In genomic region chr5:3301535-3301934, GRCm38 (mm10) we compare ENCODE assay signal across 9 mouse cellular contexts.
"Had no signal": no experiment of that assay in that cellular context is flagged by ENCODE, and none has a peak within 500 bp of the region (broad histone marks: within the 10 kb centered on the region; RNA-seq: fewer than 3 reads in every experiment).

No protein-coding gene starts in this region.

- H3K9me3 ChIP-seq: limb, embryonic 13.5 days; liver, embryonic 15.5 days; midbrain, embryonic 13.5 days; neural tube, embryonic 15.5 days had no signal

- H3K4me3 ChIP-seq: limb, embryonic 13.5 days; liver, embryonic 15.5 days; midbrain, embryonic 13.5 days; neural tube, embryonic 15.5 days had no signal

- H3K9ac ChIP-seq: limb, embryonic 13.5 days; liver, embryonic 15.5 days; lung, embryonic 14.5 days; midbrain, embryonic 13.5 days; neural tube, embryonic 15.5 days had no signal

- ATAC-seq: midbrain, embryonic 13.5 days had no signal

- H3K27ac ChIP-seq: limb, embryonic 13.5 days; liver, embryonic 15.5 days; midbrain, embryonic 13.5 days; neural tube, embryonic 15.5 days had no signal

- H3K27me3 ChIP-seq: limb, embryonic 13.5 days; liver, embryonic 15.5 days; midbrain, embryonic 13.5 days; neural tube, embryonic 15.5 days had no signal

- H3K36me3 ChIP-seq: limb, embryonic 13.5 days; liver, embryonic 15.5 days; midbrain, embryonic 13.5 days; neural tube, embryonic 15.5 days had no signal

- H3K4me1 ChIP-seq: limb, embryonic 13.5 days; liver, embryonic 15.5 days; midbrain, embryonic 13.5 days; neural tube, embryonic 15.5 days had no signal

- DNase-seq: kidney, adult 18-20 months; kidney, postnatal 14 days; left cerebral cortex, postnatal 4 days; lung, embryonic 14.5 days had no signal

- H3K4me2 ChIP-seq: limb, embryonic 13.5 days; liver, embryonic 11.5 days; liver, embryonic 15.5 days; lung, embryonic 14.5 days; midbrain, embryonic 13.5 days; neural tube, embryonic 15.5 days had no signal
